Mouse (Mus musculus): ENCODE results near the gene Igflr1.

Gene Igflr1

GRCm38 (mm10) chr7:30613529-30614112 is 48.4 kb downstream of the Igflr1 start:
- peak; percentile 77 to 78 for DNase-seq

- DNase-seq: peak; percentile 25 to 28
These were observed 49.2 kb downstream of the Igflr1 start for GRCm38 (mm10) chr7:30614454-30614853.

- no peak for DNase-seq
These were observed 50.0 kb downstream of the Igflr1 start for GRCm38 (mm10) chr7:30615049-30615760.

Measured in B cell, adult 2 months (primary cell).